Mouse (Mus musculus) neural tube, embryonic 15.5 days (tissue): ENCODE results near the gene Kif21a. TPM values are rescaled to one million over a fixed set of nuclear protein-coding genes. Genes with fewer than 3 reads are reported as not detected.

ENCODE experiments used
- ATAC-seq: fragments of 200-750 bp; cut with Nextera tagmentation; 2 replicates; pipeline ENCODE4 v1.8.0; 2017; ENCODE audit warnings: mild to moderate bottlenecking, moderate TSS enrichment, moderate library complexity; ENCODE audit not compliant: low FRiP score
- H3K27ac ChIP-seq: fragments of 300-500 bp; sonication (generic); replicated peaks from 2 replicates; pipeline ENCODE4 v1.5.1; 2015; ENCODE audit warnings: mild to moderate bottlenecking, inconsistent platforms
- H3K27me3 ChIP-seq: fragments of 300-500 bp; sonication (generic); replicated peaks from 2 replicates; pipeline ENCODE4 v1.6.1; 2015; ENCODE audit warnings: inconsistent platforms
- H3K36me3 ChIP-seq: fragments of 300-500 bp; sonication (generic); 2 replicates; pipeline ENCODE4 v1.6.1; 2015; ENCODE audit warnings: inconsistent platforms
- H3K4me1 ChIP-seq: fragments of 300-500 bp; sonication (generic); 2 replicates; pipeline ENCODE4 v1.6.1; 2015; ENCODE audit warnings: inconsistent platforms
- H3K4me2 ChIP-seq: fragments of 300-500 bp; sonication (generic); 2 replicates; pipeline ENCODE4 v1.6.1; 2015; ENCODE audit warnings: inconsistent platforms, mild to moderate bottlenecking, moderate library complexity
- H3K4me3 ChIP-seq: fragments of 300-500 bp; sonication (generic); replicated peaks from 2 replicates; pipeline ENCODE4 v1.5.1; 2015; ENCODE audit warnings: mild to moderate bottlenecking, inconsistent platforms
- H3K9ac ChIP-seq: fragments of 300-500 bp; sonication (generic); replicated peaks from 2 replicates; pipeline ENCODE4 v1.6.1; 2015; ENCODE audit warnings: mild to moderate bottlenecking, inconsistent platforms
- H3K9me3 ChIP-seq: fragments of 300-500 bp; sonication (generic); replicated peaks from 2 replicates; pipeline ENCODE4 v1.6.1; 2016; ENCODE audit warnings: inconsistent platforms
- WGBS: fragments of 180-500 bp; shearing (Covaris S2); methylation state at CpG from one replicate; pipeline ENCODE4 v1.1.7; 2015; ENCODE audit warnings: mixed read lengths; 5-methylcytosine and 5-hydroxymethylcytosine counted together
- polyA plus RNA-seq: library from polyadenylated mRNA; unstranded; fragments of >200 nt; fragmentation: Nextera tagmentation; extraction: Ambion mirVana; gene quantifications from 2 replicates; pipeline ENCODE4 v1.2.1, GENCODE M21; 2015

The Kif21a gene
- polyA plus RNA-seq, 1 experiment from 2014 or later, result 40.1 TPM

GRCm38 (mm10) chr15:90987714-90988250 is 62.0 kb downstream of the Kif21a start:
- Histone ChIP-seq H3K9me3 (no peaks in the 10 kb centered on the region), H3K27ac (no peak overlapping the region), H3K4me1 (no peaks in the 10 kb centered on the region), H3K9ac (no peak overlapping the region), H3K27me3 (no peaks in the 10 kb centered on the region), H3K4me2 (no peak overlapping the region), H3K36me3 (peaks cover 34% of the 10 kb centered on the region), H3K4me3 (no peak overlapping the region)
- no peak for ATAC-seq
- 91% methylated on average over 12 of the region's 12 CpGs for WGBS

GRCm38 (mm10) chr15:90975914-90976313 is 73.8 kb downstream of the Kif21a start:
- peaks cover 34% of the 10 kb centered on the region for H3K36me3 ChIP-seq
- no peak overlapping the region for H3K4me2 ChIP-seq
- H3K9me3 ChIP-seq, result no peaks in the 10 kb centered on the region
- 0 out of 2 replicates have a peak, but pooled peaks cover 2% of the 10 kb centered on the region for H3K4me1 ChIP-seq
- no peak overlapping the region for H3K4me3 ChIP-seq
- WGBS, result 78% methylated on average over 5 of the region's 5 CpGs
- no peaks in the 10 kb centered on the region for H3K27me3 ChIP-seq
- H3K27ac ChIP-seq, result no peak overlapping the region
- H3K9ac ChIP-seq, result no peak overlapping the region
- no peak for ATAC-seq

DNA sequence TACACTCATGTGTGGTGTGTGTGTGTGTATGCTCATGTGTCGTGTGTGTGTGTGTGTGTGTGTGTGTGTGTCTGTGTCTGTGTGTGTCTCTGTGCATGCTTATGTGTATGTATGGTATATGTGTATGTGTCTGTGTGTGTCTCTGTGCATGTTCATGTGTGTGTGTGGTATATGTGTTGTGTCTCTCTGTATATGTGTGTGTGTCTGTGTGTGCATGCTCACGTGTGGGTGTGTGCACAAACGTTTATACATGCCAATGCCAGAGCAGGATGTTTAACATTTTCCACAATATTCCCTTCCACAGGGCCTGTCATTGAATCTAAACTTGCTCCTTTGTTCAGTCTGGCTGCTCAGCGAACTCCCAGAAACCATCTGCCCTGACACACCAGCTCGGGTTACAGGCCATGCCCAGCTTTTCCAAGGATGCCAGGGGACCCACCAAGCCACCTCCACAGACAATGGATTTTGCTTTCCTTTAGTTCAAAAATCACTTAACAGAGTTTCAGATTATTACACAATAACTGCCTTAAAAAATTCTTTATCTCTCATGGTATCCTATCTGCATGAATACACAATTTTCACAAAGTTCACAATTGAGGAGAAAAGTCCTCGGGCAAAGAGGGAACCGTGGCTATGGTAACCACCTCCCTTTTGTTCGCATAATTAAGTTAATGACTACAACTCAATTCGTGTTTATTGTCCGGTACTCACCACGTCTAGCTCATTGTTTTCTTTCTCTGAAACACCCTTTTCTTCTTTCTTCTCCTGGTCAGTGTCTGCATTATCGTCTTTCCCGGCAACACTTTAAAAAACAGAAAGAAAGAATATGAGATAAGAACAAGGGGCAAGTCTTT is 77.6 kb downstream of the Kif21a start:
- peaks cover 45% of the 10 kb centered on the region for H3K36me3 ChIP-seq

GRCm38 (mm10) chr15:90963320-90963719 is 86.4 kb downstream of the Kif21a start:
- no peak for ATAC-seq
- peaks cover 37% of the 10 kb centered on the region for H3K36me3 ChIP-seq
- H3K4me3 ChIP-seq, result no peak overlapping the region
- 0 out of 2 replicates have a peak, but pooled peaks cover 3% of the 10 kb centered on the region for H3K4me1 ChIP-seq
- H3K9ac ChIP-seq, result no peak overlapping the region
- WGBS, result 79% methylated on average over 2 of the region's 2 CpGs
- H3K27ac ChIP-seq, result no peak overlapping the region
- no peaks in the 10 kb centered on the region for H3K27me3 ChIP-seq
- no peak overlapping the region for H3K4me2 ChIP-seq
- no peaks in the 10 kb centered on the region for H3K9me3 ChIP-seq

More for the DNA sequence above, 77.6 kb downstream of the Kif21a start:
- Histone ChIP-seq H3K9me3 (no peaks in the 10 kb centered on the region), H3K27me3 (no peaks in the 10 kb centered on the region), H3K9ac (no peak overlapping the region), H3K4me2 (no peak overlapping the region), H3K4me3 (no peak overlapping the region), H3K27ac (no peak overlapping the region), H3K4me1 (0 out of 2 replicates have a peak, but pooled peaks cover 2% of the 10 kb centered on the region)
- ATAC-seq, result no peak
- WGBS, result 18% methylated on average over 13 of the region's 13 CpGs

GRCm38 (mm10) chr15:90962548-90962947 is 87.2 kb downstream of the Kif21a start:
- 89% methylated on average over 4 of the region's 4 CpGs for WGBS
- Histone ChIP-seq H3K27me3 (no peaks in the 10 kb centered on the region), H3K27ac (no peak overlapping the region), H3K4me3 (no peak overlapping the region), H3K9me3 (no peaks in the 10 kb centered on the region), H3K4me2 (no peak overlapping the region), H3K4me1 (0 out of 2 replicates have a peak, but pooled peaks cover 3% of the 10 kb centered on the region), H3K36me3 (peaks cover 34% of the 10 kb centered on the region), H3K9ac (no peak overlapping the region)
- no peak for ATAC-seq

DNA sequence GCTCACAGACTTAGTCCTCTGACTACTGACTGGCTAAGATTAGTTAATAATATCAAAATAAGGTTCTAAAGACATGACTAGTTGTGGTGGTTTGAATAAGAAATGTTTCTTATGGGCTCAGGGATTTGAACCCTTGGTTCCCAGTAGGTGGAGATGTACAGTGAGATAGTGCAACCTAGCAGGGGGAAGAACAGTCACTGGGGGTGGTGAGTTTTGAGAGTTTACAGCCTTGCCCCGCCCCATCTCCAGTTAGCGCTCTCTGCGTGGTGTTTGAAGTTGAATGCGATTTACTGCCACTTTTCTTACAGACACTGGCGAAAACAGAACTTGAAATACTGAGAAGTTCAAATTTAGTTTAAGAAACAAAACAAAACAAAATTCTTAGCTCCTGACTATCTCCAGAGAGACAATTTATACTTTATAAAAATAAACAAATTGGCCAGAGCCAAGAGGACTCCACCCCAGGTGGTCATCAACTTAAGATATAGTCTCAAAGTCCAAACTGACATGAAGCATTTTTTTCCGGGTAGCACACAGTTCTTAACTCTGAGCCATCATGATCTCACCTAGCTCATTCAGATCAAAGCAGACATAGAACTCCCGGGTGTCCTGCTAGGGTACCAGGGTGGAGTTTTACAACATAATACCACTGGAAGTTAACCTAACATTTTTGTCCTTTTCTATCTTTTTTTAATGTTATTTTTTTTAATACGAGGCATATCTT is 88.8 kb downstream of the Kif21a start:
- no peak overlapping the region for H3K4me3 ChIP-seq
- 77% methylated on average over 8 of the region's 8 CpGs for WGBS
- no peaks in the 10 kb centered on the region for H3K9me3 ChIP-seq
- no peak overlapping the region for H3K27ac ChIP-seq
- H3K36me3 ChIP-seq, result peaks cover 33% of the 10 kb centered on the region
- H3K4me1 ChIP-seq, result 0 out of 2 replicates have a peak, but pooled peaks cover 3% of the 10 kb centered on the region
- no peaks in the 10 kb centered on the region for H3K27me3 ChIP-seq
- H3K9ac ChIP-seq, result no peak overlapping the region
- ATAC-seq, result no peak
- H3K4me2 ChIP-seq, result no peak overlapping the region

DNA sequence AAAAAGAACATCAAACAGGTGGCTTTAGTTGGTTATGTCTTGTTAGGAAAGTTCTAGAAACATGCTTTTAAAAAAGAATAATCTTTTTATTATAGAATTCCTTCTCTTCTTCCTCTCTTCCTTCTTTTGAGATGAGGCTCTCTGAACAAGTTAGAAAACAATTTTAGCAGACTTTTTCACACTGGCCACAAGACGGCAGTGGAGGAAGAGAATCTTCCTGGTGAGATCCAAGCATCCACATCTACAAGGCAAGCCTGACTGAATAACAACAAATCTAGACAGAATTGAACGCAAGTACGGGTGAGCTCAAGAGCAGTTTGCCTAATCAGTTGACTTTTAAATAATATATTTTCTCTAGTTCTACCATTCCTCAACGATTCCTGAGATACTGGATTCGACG is 98.4 kb downstream of the Kif21a start:
- H3K4me3 ChIP-seq, result no peak overlapping the region
- no peak for ATAC-seq
- no peak overlapping the region for H3K4me2 ChIP-seq
- H3K9me3 ChIP-seq, result no peaks in the 10 kb centered on the region
- H3K4me1 ChIP-seq, result no peaks in the 10 kb centered on the region
- H3K36me3 ChIP-seq, result peaks cover 23% of the 10 kb centered on the region
- no peak overlapping the region for H3K9ac ChIP-seq
- H3K27ac ChIP-seq, result no peak overlapping the region
- WGBS, result 92% methylated on average over 6 of the region's 6 CpGs
- no peaks in the 10 kb centered on the region for H3K27me3 ChIP-seq

GRCm38 (mm10) chr15:90938469-90938868 is 111.3 kb downstream of the Kif21a start:
- Histone ChIP-seq H3K4me3 (no peak overlapping the region), H3K36me3 (peaks cover 65% of the 10 kb centered on the region), H3K9ac (no peak overlapping the region), H3K9me3 (no peaks in the 10 kb centered on the region), H3K4me2 (no peak overlapping the region), H3K27ac (no peak overlapping the region), H3K4me1 (no peaks in the 10 kb centered on the region), H3K27me3 (no peaks in the 10 kb centered on the region)
- 100% methylated on average over 1 of the region's 1 CpGs for WGBS
- no peak for ATAC-seq

DNA sequence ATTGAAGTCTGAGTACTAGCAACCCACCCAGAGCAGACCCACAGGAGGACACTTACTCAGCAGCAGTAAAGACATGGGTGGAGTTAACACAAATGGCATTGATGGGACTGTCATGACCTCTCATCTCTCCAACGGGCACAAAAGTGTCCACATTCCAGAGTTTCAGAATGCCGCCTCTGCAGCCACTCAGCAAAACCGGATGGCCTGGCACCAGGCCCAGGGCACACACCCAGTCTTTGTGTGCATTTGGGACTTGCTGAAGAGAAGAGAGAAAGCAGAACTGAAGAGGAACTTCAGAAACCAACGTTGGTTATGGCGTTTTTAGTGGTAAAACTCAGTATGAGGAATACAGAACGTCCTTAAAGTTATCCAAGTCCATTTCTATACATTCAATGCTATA is 114.2 kb downstream of the Kif21a start:
- Histone ChIP-seq H3K27ac (no peak overlapping the region), H3K9me3 (no peaks in the 10 kb centered on the region), H3K4me3 (no peak overlapping the region), H3K4me1 (no peaks in the 10 kb centered on the region), H3K4me2 (no peak overlapping the region), H3K27me3 (no peaks in the 10 kb centered on the region), H3K9ac (no peak overlapping the region), H3K36me3 (peaks cover 51% of the 10 kb centered on the region)
- ATAC-seq, result no peak
- WGBS, result 77% methylated on average over 6 of the region's 6 CpGs

GRCm38 (mm10) chr15:90931451-90931850 is 118.3 kb downstream of the Kif21a start:
- Histone ChIP-seq H3K4me3 (no peak overlapping the region), H3K4me1 (no peaks in the 10 kb centered on the region), H3K9ac (no peak overlapping the region), H3K9me3 (no peaks in the 10 kb centered on the region), H3K27ac (no peak overlapping the region), H3K36me3 (peaks cover 16% of the 10 kb centered on the region), H3K27me3 (no peaks in the 10 kb centered on the region), H3K4me2 (no peak overlapping the region)
- 81% methylated on average over 5 of the region's 5 CpGs for WGBS
- no peak for ATAC-seq

- Histone ChIP-seq H3K4me1 (no peaks in the 10 kb centered on the region), H3K27ac (no peak overlapping the region), H3K9ac (no peak overlapping the region), H3K9me3 (no peaks in the 10 kb centered on the region), H3K4me3 (no peak overlapping the region), H3K4me2 (no peak overlapping the region), H3K27me3 (no peaks in the 10 kb centered on the region), H3K36me3 (no peaks in the 10 kb centered on the region)
- 27% methylated on average over 1 of the region's 1 CpGs for WGBS
- no peak for ATAC-seq
Observed at GRCm38 (mm10) chr15:90929043-90929442, 120.7 kb downstream of the Kif21a start.
